Mouse (Mus musculus): ENCODE measurements around the gene C2cd4d.

Gene C2cd4d

DNA sequence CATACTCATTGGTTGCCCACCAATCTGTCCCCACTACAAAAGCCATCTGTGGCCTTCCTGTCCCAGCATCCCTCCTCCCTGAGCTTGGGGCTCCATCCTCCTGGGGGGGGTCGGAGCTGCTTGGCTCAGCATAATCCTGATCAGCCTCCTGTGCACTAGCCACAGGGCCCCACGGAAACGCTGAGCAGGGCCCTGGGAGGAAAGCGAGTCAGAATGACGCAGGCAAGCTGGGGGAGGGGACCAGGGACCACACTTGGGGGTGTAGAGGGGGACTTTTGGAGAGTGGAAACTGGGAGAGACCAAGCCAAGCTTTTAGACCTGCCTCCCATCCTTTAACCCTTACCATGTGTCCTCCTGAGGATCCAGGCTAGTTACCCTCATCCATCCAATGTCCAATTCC lies 13.6 kb downstream of the C2cd4d start:
- DNase-seq (ENCODE audit: inconsistent age in 2 of 2, low spot score in 1 of 2): no peak

DNA sequence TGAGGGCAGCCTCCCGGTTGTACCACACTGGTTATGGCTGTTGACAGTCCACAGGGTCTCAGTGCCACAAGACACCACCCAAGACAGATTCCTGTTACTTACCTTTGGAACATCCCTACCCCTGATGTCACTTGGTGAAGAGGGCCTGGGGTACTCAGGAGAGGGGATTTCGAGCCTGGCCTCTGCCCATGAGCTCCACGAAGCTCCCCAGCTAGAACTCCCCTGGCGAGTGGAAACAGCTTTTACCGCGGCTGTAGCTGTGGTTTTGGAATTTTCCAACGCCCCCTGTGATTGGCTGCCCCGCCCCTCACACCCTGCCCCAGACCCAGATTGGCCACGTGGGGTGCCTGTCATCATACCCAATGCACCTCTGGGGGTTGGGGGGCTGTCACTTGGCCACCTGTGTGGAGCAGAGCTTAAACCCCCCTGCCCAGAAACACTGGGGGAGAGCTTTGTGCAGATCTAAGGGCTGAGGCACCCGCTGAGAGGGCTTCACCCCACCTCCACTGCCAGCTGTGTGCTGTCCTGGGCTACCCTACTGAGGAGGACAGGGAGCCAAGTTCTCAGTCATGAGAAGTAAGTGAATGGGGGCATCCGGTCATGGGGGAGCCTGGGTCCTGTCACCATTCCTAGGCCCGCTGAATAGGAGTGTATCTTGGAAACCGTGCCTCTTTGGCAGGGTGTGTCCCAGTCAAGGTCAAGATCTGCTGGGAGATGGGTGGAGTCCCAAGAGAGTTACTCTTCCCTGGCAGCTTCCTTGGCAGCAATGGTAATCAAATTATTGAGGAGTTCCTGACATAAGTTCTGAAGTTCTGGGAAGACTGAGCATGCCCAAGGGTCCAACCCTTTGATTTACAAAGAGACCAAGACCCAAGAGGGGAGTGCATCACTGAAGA lies 15.0 kb downstream of the C2cd4d start:
- DNase-seq (ENCODE audit: inconsistent age in 2 of 2, low spot score in 1 of 2): no peak

DNA sequence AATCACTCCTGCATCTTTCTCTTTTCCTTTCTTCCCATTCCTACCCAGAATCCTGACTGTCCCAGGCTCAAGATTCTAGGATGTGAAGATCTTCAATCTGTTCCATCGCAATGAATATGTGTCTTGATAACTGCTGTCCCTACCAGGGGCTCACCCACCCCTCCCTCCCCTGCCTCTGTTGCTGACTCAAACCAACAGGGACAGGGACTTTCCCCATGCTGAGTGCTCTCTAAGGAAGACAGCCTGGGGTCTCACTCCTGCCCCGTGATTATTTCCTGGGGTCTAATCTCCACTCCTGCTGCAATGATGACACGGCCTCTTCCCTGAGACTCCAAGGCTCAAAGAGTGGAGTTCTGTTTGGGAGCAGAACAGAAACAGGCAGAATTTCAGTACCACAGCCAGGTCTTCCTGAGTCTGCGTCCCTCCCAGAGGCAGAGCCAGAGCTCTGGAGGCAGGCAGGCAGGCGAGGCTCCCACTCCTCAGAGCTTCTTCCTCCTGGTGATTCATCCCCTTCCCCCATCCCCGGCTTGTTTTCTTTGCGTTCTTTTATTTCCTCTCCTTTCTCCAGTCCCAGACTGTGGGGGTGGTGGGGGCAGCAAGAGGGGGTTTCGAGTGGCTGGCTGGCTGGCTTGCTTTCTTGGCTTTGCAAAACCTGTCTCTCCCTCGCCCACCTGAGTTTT lies 17.7 kb downstream of the C2cd4d start:
- DNase-seq (ENCODE audit: inconsistent age in 2 of 2, low spot score in 1 of 2): no peak

DNA sequence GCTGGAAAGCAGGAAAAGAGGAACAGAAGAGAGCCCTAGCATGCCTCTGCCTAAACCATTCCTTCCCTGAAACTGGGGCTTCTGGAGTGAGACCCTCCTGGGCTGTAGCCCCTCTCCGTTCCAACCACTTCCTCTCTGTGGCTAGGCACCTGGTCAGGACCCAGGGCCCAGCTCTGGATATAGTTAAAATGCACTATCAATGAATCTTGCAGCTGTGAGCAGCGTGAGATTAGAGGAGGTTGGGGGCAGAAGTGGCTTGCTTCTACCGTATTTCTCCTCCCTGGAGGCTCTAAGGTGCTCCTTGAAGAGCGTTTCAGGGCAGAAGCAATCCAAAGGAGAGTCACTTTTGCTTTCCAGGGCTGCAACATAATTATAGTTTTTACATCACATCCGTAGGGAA lies 20.1 kb downstream of the C2cd4d start:
- no peak for DNase-seq (ENCODE audit: inconsistent age in 2 of 2, low spot score in 1 of 2)

DNA sequence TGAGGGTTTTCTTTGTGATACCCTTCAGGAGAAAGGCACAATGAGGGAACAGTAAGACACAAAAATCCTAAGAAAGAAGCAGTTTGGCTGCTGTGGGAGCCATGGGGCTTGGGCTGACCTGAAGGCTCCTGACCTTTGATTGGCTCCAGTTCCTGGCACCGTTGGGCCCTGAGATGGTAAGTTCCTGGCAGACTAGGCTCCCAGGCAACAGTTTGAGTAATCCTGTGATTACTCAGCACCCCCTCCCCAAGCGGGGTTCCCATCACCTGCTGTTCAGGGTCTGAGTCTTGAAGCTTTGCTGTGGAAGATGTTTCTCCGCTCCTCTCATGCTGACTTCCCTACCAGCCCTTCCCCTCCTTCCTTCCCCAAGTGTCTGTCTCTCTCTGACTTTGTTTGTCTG lies 21.2 kb downstream of the C2cd4d start:
- DNase-seq (ENCODE audit: inconsistent age in 2 of 2, low spot score in 1 of 2): no peak

DNA sequence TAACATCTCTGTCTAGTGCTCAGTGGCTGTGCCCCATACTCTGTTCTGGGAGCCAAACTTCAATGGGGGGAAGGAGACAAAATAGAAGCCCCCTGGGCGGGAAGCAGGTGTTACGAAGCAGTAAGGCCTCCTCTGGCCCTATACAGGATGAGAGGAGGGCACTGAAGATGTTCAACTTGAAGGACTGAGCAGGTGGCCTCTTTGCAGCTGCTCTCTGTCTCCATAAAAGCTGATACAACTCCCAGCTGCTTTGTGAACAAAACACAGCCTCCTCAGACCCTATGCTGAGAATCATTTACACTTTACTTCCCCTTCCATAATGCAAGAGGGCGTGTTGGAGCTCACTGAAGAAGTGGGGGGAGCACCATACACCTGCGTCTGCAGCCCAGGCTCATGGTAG lies 24.4 kb downstream of the C2cd4d start:
- DNase-seq (ENCODE audit: inconsistent age in 2 of 2, low spot score in 1 of 2): no peak

DNA sequence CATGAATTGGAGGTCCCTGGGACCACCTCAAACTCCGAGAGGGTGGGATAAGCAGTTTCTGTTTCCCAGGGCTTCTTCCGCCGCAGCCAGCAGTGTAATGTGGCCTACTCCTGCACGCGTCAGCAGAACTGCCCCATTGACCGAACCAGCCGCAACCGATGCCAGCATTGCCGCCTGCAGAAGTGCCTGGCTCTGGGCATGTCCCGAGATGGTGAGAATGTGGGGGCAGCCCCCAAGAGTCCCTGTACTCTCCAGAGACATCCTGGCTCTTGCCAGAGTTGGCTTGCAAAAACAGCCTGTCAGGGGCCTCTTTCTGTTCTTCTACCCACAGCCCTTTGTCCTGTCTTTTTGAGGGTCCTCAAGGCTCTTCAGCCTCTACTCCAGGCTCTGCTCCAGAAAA lies 25.2 kb downstream of the C2cd4d start:
- no peak for DNase-seq (ENCODE audit: inconsistent age in 2 of 2, low spot score in 1 of 2)

DNA sequence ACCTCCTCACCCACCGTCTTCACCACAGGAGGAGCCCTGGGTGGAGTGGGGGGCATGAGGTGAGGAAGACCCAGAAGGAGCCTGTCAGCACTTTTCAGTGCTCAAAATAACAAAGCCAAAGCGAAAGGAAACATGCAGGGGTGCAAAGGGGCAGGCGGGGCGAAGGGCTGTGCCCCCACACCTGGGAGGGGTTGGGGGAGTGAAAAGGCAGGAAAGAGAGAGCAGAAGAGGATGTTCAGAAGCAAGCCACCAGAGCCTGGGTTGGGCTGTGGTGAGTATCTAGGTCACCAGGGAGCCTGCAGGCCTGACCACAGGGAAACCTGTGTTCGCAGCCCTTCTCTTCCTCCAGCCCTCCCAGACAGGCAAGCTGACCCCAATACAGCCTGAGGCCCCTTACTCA lies 25.8 kb downstream of the C2cd4d start:
- DNase-seq (ENCODE audit: inconsistent age in 2 of 2, low spot score in 1 of 2): no peak

DNA sequence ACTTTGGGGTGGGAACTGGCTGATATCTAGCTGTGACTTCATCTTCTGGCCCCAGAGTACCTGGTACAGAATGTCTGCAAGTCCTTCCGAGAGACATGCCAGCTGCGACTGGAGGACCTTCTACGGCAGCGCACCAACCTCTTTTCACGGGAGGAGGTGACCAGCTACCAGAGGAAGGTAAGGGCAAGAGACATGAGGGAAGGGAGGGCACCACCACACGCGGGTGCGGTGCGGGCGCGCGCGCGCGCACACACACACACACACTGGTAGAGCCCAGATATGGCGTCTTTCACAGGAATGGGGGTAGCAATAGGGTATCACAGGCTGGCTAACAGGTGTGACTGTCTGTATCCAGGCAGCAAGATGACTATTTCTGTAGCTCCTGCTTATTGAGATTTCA lies 27.2 kb downstream of the C2cd4d start:
- DNase-seq (ENCODE audit: inconsistent age in 2 of 2, low spot score in 1 of 2): no peak

DNA sequence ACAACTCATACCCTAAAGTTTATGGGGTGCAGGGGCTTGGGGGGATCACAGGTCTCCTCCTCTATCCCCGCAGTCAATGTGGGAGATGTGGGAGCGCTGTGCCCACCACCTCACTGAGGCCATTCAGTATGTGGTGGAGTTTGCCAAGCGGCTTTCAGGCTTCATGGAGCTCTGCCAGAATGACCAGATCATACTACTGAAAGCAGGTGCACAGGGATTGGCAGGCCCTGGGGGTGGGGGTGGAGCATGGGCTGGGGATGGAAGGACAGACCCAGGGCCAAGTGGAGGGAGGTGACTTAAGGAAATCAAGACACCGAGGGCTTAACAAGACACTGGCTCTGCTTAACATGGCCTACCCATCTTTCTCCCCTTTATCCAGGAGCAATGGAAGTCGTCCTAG lies 28.8 kb downstream of the C2cd4d start:
- no peak for DNase-seq (ENCODE audit: inconsistent age in 2 of 2, low spot score in 1 of 2)

DNA sequence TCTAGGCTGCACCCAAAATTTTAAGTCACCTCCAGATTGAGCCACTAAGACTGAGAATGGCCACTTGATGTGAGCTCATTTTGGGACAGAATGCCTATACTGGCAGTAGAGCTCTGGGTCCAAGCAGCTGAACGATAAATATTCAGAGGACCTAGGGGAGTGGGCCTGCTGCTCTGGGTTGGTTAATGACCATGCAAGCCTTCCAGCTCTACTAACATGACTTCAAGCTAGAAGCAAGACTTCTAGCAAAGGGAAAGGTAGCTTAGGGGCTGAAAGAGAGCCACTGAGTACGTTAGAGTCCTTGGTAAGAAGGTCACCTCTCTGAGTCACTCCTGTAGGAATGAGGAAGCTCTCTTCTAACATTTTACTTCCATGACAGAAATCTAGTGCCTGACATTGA lies 29.9 kb downstream of the C2cd4d start:
- peak; percentile 46 to 88 for DNase-seq (ENCODE audit: inconsistent age in 2 of 2, low spot score in 1 of 2)

DNA sequence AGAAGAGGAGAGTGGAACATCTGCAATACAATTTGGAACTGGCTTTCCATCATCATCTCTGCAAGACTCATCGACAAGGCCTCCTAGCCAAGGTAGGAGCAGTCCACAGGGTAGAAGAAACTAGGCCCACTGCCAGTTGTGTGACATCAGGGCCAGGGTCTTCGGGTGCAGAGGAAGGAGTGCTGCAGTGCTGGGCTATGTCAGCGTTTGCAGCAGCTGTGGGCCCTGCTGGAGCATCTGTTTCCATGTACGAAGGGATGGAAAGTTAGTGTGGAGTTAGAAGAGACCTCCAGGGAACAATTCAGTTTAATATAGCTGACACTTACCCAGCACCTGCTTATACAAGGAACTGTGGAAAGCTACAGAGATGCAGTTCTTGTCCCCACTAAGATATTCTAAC lies 30.8 kb downstream of the C2cd4d start:
- peak in 1 of 2 experiments; percentile 46 for DNase-seq (ENCODE audit: inconsistent age in 2 of 2, low spot score in 1 of 2)

DNA sequence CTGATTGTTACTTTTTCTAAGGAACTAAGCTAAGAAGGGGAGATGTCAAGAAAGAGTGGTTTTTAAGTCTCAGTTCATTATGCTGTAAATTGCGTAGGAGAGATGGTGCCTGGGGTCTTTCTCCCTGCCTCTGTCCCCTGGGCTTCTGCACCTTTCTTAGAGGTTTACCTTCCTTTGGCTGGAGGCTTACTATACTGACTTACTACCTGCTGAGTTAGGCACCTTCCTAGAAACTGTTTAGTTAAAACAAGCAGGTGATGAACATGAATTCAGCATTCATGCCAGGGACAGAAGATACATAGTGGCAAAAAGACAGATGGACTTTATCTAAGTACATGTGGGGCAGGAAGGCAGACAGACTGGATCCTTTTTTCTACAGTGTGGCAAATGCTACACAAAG lies 34.1 kb downstream of the C2cd4d start:
- DNase-seq (ENCODE audit: inconsistent age in 2 of 2, low spot score in 1 of 2): no peak

DNA sequence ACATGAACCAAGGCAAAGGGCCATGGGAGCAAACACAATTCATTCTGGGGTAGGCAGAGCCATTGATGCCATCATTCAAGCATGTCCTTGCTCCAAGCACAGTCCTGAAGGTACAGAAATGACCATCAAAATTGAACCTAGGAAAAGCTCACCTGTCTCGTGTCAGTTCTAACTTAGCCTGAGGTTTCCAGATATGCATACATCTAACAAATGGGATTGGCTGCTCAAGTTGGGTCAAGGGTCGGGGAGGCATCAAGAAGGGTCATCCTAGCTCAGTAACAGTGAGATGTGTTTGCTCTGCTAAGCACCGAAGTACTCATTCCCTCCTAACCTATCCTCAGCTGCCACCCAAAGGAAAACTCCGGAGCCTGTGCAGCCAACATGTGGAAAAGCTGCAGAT lies 34.6 kb downstream of the C2cd4d start:
- peak in 1 of 2 experiments; percentile 4 for DNase-seq (ENCODE audit: inconsistent age in 2 of 2, low spot score in 1 of 2)

DNA sequence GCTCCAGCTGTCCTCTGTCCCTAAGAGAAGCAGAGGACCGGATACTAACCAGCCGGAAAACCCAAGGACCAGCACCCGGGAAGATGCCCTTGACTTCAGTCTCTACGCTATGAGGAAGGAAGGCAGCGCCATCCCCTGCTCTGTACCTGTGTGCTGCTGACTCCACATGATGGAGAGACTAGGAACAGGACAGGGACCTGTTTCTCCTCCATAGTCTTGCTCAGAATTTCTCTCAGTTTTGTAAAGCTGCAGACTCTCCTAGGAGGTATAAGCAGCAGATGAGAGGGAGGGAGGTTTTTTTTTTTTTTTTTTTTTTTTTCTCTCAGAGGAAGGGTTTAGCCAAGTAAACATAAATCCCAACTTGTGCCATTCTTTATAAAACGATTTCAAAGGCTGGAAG lies 36.0 kb downstream of the C2cd4d start, which contains the start of gene Lingo4:
Gene Lingo4, plus strand, starts transcription at position 301 of the 400 bp plus-strand sequence.
- peak in 1 of 2 experiments; percentile 3 for DNase-seq (ENCODE audit: inconsistent age in 2 of 2, low spot score in 1 of 2)

DNA sequence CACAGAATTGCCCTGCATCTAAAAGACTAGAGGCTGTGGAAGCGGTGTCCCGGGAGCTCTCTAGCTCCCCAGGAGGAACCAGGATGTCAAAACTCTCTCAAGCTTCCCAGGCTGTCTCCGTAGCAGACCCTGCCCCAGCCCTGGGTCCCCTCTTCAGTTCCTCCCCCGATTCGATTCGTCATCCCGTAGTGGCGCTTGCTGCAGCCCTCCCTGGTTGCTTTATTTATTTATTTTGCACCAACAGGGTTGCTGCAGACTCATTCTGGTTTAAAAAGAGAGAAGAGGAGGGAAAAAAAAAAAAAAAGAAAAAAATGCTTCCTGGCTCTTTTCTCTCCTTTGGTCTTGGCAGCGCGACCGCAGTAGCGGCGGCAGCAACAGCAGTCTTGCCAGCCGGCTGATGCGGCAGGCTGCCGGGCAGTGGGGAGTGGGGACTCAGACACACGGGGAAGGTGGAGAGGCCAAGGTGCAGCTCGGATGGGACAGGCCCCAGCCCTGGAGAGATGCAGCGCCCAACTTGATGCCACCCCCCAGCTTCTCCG lies 36.8 kb downstream of the C2cd4d start:
- DNase-seq (ENCODE audit: inconsistent age in 2 of 2, low spot score in 1 of 2): peak in 1 of 2 experiments; percentile 72

DNA sequence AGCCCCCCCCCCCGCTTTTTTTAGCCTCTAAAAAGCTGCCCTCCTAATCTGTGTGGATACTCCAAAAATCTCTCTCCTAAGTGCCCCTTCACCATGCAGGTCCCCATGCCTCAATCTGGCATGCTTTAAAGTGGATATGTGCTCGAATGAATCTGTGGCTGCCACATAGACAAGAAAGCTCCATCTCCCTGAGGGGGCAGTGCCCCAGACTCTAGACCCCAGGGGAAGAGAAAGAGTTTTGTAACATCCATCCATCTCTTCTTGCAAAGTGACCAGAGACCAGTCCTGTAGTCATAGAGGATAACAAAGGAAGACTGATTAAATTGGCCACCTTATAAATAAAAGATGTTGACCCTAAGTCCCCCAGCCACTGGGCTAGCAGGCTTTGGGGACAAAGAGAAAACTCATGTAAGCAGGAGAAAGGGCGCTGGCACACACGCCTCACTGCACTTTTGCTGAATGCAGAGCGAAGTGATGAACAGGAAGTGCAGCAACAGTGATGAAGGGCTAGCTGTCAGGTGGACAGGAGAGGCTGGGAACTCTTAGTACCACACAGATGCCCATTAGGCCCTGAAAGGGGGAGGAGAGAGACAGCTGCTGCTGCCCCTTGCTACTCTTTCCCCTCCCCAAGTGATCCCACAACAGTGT lies 37.5 kb downstream of the C2cd4d start:
- DNase-seq (ENCODE audit: inconsistent age in 2 of 2, low spot score in 1 of 2): no peak

DNA sequence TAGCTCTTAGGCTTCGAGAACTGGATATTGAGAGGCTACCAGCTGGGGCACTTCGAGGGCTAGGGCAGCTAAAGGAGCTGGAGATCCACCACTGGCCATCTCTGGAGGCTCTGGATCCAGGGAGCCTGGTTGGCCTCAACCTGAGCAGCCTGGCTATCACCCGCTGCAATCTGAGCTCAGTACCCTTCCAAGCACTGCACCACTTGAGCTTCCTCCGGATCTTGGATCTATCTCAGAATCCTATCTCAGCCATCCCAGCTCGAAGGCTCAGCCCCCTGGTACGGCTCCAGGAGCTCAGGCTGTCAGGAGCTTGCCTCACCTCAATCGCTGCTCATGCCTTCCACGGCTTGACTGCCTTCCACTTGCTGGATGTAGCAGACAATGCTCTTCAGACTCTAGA lies 40.2 kb downstream of the C2cd4d start:
- DNase-seq (ENCODE audit: inconsistent age in 2 of 2, low spot score in 1 of 2): no peak

DNA sequence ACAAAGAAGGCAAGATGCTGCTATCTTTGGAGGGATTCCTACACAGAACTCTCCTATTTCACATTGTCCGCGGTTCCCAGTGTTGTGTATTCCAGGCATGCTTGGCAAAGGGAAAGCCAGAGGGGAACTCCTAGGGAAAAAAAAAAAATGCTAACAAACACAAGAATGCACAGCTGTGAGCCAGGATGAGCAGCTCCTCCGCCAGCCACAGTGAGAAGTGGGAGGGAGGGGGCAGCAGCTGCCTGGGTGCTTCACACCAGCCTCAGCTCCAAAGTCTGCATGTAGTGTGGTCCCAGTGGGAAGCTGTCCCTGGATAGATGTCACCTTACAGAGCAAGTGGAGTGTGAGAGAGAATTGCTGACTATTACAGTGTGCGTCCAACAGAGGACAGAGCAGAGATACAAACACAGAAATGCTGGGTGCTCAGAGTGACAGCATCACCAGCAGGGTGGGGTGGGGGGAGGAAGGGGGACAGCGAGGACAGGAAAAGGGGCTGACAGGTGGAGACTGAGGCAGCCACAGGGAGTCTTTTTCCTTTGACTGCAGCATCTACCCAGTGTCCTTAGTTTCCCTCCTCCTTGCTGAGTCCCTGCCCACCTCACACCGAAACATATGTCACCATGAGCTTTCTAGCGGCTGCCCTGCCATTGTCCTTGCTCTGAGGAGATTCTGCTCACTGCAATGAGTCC lies 42.3 kb downstream of the C2cd4d start:
- DNase-seq (ENCODE audit: inconsistent age in 2 of 2, low spot score in 1 of 2): no peak

DNA sequence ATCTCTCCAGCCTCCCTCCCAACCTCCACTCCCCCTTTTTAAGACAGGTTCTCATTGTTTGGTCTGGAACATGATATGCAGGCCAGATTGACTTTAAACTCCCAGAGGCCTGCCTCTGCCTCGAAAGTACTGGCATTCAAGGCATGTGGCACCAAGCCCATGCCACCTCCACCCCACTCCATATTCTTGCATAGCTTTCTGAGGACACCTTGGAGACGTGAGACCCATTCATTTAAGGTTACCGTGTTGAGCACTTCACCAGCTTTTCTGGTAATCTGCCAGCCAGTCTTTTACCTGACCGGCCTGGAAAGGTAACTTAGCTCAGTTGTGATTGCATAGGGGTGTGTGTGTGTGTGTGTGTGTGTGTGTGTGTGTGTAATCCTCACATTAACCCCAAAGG lies 43.3 kb downstream of the C2cd4d start:
- DNase-seq (ENCODE audit: inconsistent age in 2 of 2, low spot score in 1 of 2): peak in 1 of 2 experiments; percentile 16

DNA sequence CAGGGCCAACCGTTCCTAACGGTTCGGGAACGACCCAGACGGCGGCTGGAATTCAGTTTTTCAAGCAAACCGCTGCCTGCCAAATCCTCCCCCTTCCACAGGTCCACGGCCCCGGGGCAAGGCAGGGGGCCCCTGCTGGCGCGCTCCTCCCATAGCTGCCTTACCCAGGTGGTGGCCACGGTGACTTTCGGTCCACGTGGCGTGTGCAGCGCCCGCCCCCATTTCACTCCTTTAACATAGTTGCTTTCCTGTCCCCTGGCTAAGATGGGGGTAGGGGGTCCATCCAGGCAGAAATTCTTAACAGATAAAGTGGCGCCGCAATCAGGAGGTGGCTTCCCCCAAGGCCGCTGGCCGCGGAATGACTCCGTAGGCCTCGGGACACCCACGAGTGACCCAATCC lies 50.3 kb downstream of the C2cd4d start:
- no peak for DNase-seq (ENCODE audit: inconsistent age in 2 of 2, low spot score in 1 of 2)
